Mouse (Mus musculus) left cerebral cortex, adult 2 months (tissue): ENCODE measurements around the gene Plagl2. TPM values are rescaled to one million over a fixed set of nuclear protein-coding genes. Genes with fewer than 3 reads are reported as not detected.
A peak's percentile ranks its signal among the peaks of the same experiment; 100 is the strongest.

Experiments used
- DNase-seq, 2 experiments: peaks; one replicate each; pipeline ENCODE4 v3.0.0; 2021 to 2022; ENCODE audit warnings: low spot score in 2 of 2, mixed read lengths in 1 of 2; ENCODE audit errors: extremely low spot score in 1 of 2
- H3K27ac ChIP-seq: fragments of 200-600 bp; 2 replicates; pipeline ENCODE4 v1.8.1; 2022
- H3K4me3 ChIP-seq: fragments of 200-600 bp; 2 replicates; pipeline ENCODE4 v1.8.1; 2022
- CTCF ChIP-seq: fragments of 200-600 bp; IDR thresholded peaks from 2 replicates; pipeline ENCODE4 v1.8.1; 2022; ENCODE audit warnings: antibody characterized with exemption, mild to moderate bottlenecking, moderate library complexity
- intact Hi-C: fragments of 180-260 bp; cut with DNase I; formaldehyde crosslinking; loops from one replicate; pipeline ENCODE4 v1.15.1; 2025
- total RNA-seq, 2 experiments: library from RNA; stranded (reverse); gene quantifications; 2 replicates each; pipeline ENCODE4 v1.2.3; 2021

Plagl2 gene
- total RNA-seq, 2 experiments from 2014 or later: 6.0 to 6.2 TPM

DNA sequence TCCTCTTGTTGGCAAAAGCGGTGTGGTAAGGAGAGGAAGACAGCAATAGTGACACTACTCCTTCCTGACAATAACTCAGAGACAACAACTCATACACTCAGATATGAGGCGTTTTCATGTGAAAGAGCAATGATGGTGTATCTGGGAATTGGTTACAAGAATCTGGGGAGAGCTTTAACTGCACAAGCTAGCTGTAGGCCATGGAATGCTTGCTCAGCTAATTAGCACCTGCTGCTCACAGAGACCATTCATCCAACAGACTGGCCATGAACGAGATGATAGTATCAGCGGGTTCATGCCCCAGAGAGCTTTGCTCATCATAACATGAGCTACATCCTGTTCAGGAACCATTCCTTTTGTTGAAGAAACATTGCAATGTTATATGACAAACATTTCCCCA is 4.0 kb downstream of the Plagl2 start:
- intact Hi-C loops: no loop called here
- no peak for TF ChIP-seq CTCF

GRCm38 (mm10) chr2:153228523-153228922 is 12.7 kb downstream of the Plagl2 start:
- no peak for DNase-seq
- intact Hi-C loops: no loop called here
- TF ChIP-seq CTCF: no peak
- Histone ChIP-seq H3K27ac (no peak overlapping the region), H3K4me3 (no peak overlapping the region)

More for the DNA sequence above, 4.0 kb downstream of the Plagl2 start:
- H3K4me3 ChIP-seq: no peak overlapping the region
- no peak for DNase-seq
- no peak overlapping the region for H3K27ac ChIP-seq

- no peak overlapping the region for H3K4me3 ChIP-seq
- no peak overlapping the region for H3K27ac ChIP-seq
- intact Hi-C loops: no loop called here
- no peak for DNase-seq
- no peak for TF ChIP-seq CTCF
Observed at GRCm38 (mm10) chr2:153227959-153228358, 13.3 kb downstream of the Plagl2 start.

DNA sequence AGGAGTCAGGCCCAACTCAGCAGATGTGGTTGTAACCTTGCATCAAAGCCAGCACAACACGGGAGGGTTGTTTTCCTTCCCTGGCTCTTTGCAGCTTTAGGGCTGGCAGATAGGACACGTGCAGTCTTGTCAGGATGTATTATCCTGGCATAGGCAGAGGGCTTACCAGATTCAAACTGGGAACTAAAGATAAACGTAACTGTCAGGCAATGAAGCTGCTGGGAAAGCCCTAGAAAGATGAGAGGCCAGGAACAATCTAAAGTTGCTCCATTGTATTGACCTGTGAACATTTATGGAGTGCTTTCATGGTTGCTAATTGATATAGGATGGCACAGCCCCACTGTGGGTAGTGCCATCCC is 15.7 kb downstream of the Plagl2 start:
- no peak for DNase-seq
- no peak for TF ChIP-seq CTCF
- Histone ChIP-seq H3K27ac (peak overlapping the region; percentile 92), H3K4me3 (peak overlapping the region; percentile 82)
- intact Hi-C loops: no loop called here

GRCm38 (mm10) chr2:153224946-153225594 is 16.2 kb downstream of the Plagl2 start, which contains the start of gene Tspyl3:
Gene Tspyl3, minus strand, starts transcription at chr2:153225441.
- TF ChIP-seq CTCF: no peak; the same call in none of the 2 replicates
- H3K27ac ChIP-seq: peak within 1 kb of the TSS; percentile 92
- peak; percentile 58 to 61 for DNase-seq
- intact Hi-C loops: no loop called here
- H3K4me3 ChIP-seq: peak within 1 kb of the TSS; percentile 82

DNA sequence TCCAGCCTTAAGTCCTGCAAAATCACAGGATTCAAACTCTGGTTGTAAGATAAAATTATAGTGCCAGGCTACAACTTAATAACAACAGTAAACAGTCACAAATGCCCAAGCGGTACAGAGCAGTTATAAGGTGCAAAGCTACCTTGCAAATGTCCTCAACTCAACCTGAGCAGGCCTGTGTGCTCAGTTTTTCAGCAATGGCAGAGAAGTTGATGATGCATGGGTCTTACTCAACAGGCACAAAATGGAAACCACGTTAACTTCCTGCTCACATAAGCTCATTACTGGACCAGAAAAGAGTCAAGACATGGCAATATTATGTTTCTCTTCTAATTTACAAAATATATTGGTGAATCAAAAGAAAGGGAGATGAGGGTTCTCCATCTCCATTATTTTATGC is 18.7 kb downstream of the Plagl2 start:
- Histone ChIP-seq H3K4me3 (no peak overlapping the region), H3K27ac (no peak overlapping the region)
- intact Hi-C loops: no loop called here
- DNase-seq: no peak
- TF ChIP-seq CTCF: no peak

DNA sequence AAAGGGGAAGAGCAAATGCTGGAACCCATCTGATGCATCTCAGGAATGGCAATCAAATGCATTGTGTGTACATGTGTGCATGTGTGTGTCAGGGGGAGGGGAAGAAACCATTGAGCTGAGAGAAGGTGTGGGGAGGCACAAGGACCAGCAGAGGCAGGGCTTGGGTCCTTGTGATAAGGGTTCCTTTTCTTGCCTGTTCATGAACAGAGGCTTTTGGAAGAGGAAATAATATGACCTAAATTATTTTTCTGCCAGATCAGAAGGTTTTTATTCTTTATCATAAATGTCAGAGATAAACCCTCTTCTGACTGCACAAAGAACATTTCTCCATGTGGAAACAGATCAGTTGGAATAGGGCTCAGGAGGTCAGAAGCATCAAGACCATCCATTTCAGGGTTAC is 19.1 kb downstream of the Plagl2 start:
- Histone ChIP-seq H3K27ac (no peak overlapping the region), H3K4me3 (no peak overlapping the region)
- TF ChIP-seq CTCF: no peak
- DNase-seq: no peak
- intact Hi-C loops: no loop called here

DNA sequence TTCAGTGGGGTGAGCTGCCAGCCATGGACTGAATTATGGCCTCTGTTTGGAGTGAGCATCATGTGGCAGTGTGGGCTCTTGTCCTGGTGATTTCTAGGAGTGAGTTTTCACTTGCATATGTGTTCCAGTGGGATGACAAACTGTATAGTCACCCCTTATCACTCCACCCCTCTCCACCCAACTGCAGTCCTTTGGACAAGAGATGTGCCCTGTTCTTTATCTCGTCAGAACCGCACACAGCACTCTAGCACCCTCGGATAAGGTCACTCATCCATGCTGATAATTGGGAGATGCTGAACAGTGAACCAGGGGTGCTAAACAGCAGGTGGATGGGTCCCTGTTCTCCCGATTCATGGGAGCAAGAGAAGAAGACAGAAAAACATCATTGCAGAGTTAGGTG is 19.6 kb downstream of the Plagl2 start:
- no peak overlapping the region for H3K4me3 ChIP-seq
- intact Hi-C loops: no loop called here
- no peak for DNase-seq
- no peak overlapping the region for H3K27ac ChIP-seq
- no peak for TF ChIP-seq CTCF

DNA sequence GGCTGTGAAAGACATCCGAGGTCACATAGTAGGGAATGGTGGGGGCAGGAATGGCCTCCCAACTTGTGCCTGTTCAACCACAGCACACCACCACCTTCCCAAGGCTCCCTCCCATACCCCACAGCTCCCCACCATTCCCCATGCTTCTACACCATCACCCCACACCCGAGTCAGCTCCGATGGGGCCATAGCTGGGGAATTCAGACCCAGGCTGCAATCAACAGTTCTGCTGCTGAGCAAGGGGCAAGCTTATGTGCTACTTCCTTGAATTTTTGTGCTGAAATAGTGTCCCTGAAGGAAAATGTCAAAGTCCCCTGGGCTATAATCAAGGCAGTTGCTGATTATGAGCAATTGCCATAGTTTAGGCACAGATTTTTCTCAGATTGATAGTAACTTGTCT is 22.7 kb downstream of the Plagl2 start:
- Histone ChIP-seq H3K4me3 (no peak overlapping the region), H3K27ac (no peak overlapping the region)
- TF ChIP-seq CTCF: no peak
- intact Hi-C loops: no loop called here
- no peak for DNase-seq

DNA sequence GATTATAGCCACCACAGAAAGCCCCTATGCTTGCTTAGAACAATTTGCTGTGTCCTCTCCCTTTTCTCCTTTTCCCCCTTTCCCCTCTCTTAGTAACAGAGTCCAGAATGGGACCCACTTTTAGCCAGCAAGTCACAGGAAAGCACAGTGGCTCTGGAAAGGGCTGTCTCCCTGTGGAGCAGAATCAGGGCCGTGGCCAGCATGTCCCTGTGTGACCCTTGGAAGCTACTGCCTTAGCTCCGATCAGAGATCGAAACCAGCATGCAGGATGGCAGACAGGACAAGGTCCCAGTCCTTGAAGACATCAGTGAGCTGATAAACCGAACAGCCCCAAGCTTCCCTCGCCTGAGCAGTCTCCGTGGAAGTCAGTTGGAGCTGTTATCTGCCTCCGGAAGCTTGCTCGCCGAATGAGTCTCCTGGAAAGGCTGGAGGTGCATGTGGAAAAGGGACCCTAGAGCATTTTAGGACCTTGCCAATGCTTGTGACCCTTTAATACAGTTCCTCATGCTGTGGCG is 23.3 kb downstream of the Plagl2 start:
- TF ChIP-seq CTCF: no peak
- no peak for DNase-seq
- no peak overlapping the region for H3K27ac ChIP-seq
- H3K4me3 ChIP-seq: no peak overlapping the region
- intact Hi-C loops: no loop called here

GRCm38 (mm10) chr2:153215421-153215820 is 25.8 kb downstream of the Plagl2 start:
- no peak for DNase-seq
- Histone ChIP-seq H3K27ac (no peak overlapping the region), H3K4me3 (no peak overlapping the region)
- TF ChIP-seq CTCF: no peak
- intact Hi-C loops: no loop called here

- no peak for DNase-seq
- H3K4me3 ChIP-seq: no peak overlapping the region
- intact Hi-C loops: no loop called here
- H3K27ac ChIP-seq: no peak overlapping the region
- TF ChIP-seq CTCF: no peak
Observed at GRCm38 (mm10) chr2:153214771-153215259, 26.4 kb downstream of the Plagl2 start.

- no peak for DNase-seq
- intact Hi-C loops: no loop called here
- TF ChIP-seq CTCF: no peak
- H3K27ac ChIP-seq: no peak overlapping the region
- H3K4me3 ChIP-seq: no peak overlapping the region
Observed at GRCm38 (mm10) chr2:153213351-153213750, 27.9 kb downstream of the Plagl2 start.
